Mouse (Mus musculus) small intestine, adult 2 months (tissue): ENCODE measurements around the gene Accs.

ENCODE experiments used
- CTCF ChIP-seq: fragments of 200-500 bp; IDR thresholded peaks from 2 replicates; pipeline ENCODE4 v1.5.1; 2012; ENCODE audit warnings: low read depth, mild to moderate bottlenecking, control low read depth, inconsistent platforms, low read length, moderate library complexity, mixed read lengths; ENCODE audit not compliant: insufficient replicate concordance, insufficient read length; ENCODE audit errors: extremely low read depth
- POLR2A ChIP-seq: fragments of 200-500 bp; IDR thresholded peaks from 2 replicates; pipeline ENCODE4 v1.6.1; 2012; ENCODE audit warnings: low read depth, mild to moderate bottlenecking, control low read depth, inconsistent platforms, low read length, moderate library complexity

- TF ChIP-seq POLR2A (no peak), CTCF (no peak)
Observed at GRCm38 (mm10) chr2:93791516-93792499, 57.9 kb downstream of the Accs start.
